Mouse (Mus musculus): Measurements from ENCODE around the gene Defb9. TPM values are rescaled to one million over a fixed set of nuclear protein-coding genes. Genes with fewer than 3 reads are reported as not detected.
"Not testable (repeated sequence)": the region's sequence is repeated elsewhere in the genome, so short reads cannot be mapped to it uniquely, and the experiment has no call there.

Defb9 gene
- not detected in 2 replicates for polyA plus RNA-seq (2015; fragmentation: Nextera tagmentation; extraction: Ambion mirVana)

DNA sequence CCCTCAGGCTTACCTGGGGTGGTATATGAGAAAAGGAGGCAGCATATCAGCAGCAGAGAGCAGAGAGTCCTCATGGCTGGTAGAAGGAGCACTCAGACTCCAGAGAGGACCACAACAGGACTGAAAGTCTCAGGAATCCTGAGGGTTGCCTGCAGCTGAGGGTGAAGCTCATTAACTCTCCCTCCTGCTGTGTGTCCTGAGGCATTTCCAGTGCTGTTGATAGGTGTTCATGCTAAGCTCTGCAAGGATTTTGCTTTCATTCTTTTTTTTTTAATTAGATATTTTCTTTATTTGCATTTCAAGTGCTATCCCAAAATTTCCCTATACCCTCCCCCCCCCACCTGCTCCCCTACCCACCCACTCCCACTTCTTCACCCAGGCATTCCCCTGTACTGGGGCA lies at the start of gene Defb9:
Gene Defb9 (minus strand): TSS at position 101 of the 400 bp plus-strand sequence.
- H3K9me3 ChIP-seq; H3K4me3 ChIP-seq; ATAC-seq (ENCODE audit: extremely low read depth, insufficient number of reproducible peaks, low FRiP score, low TSS enrichment); H3K9ac ChIP-seq; H3K4me2 ChIP-seq; H3K36me3 ChIP-seq; H3K4me1 ChIP-seq; H3K27me3 ChIP-seq (replicated peaks); H3K27ac ChIP-seq (replicated peaks): not testable (repeated sequence)

DNA sequence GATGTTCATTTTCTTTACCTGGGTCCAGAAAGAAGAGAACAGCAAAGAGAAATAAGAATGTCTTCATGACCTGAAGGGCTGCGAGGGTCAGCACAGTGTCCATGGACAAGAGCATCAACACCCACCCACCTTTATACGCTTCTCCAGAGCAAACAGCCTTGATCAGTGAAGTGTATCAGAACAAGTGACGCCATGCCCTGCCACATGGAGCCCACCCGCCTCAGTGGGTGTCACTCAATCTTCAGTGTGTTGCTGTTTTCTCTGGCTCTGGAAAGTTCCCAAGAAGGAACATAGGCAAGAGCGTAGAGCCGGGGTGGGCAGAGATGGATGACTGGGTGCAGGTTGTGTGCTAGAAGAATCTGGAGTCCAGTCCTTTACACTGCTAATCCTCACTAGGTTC lies 47.4 kb upstream of the Defb9 start, which contains the start of gene Defb15:
Gene Defb15 (minus strand): TSS at position 101 of the 400 bp plus-strand sequence.
- Histone ChIP-seq H3K4me1 (no peaks in the 10 kb centered on the region), H3K9me3 (no peaks in the 10 kb centered on the region), H3K4me3 (no peak within 1 kb of the TSS), H3K27ac (replicated peaks) (no peak within 1 kb of the TSS), H3K36me3 (no peaks in the 10 kb centered on the region), H3K4me2 (no peak within 1 kb of the TSS), H3K9ac (no peak within 1 kb of the TSS), H3K27me3 (replicated peaks) (no peaks in the 10 kb centered on the region)
- no peak for ATAC-seq (ENCODE audit: extremely low read depth, insufficient number of reproducible peaks, low FRiP score, low TSS enrichment)
- 85% methylated on average over 6 of the region's 6 CpGs for WGBS

DNA sequence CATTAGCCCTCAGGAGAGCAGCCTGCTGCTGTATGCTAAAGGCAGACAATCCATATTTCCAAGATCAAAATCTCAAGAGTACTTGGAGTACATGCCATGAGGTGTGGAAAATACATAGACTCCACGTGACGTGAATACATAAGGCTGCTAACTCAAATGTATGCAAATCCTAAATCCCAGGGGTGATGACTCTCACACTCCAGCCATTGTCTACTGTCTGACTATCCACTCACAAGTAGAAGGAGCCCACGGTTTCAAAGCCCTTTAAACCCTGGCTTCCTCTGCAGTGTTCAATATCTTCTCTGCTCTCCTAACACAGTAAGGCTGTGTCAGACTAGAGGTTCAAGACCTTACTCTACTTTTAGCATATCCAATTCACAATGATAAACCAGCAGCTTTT lies 45.5 kb upstream of the Defb9 start:
- H3K4me3 ChIP-seq; H3K9ac ChIP-seq; H3K36me3 ChIP-seq; H3K27ac ChIP-seq (replicated peaks); H3K9me3 ChIP-seq; H3K27me3 ChIP-seq (replicated peaks); H3K4me2 ChIP-seq; ATAC-seq (ENCODE audit: extremely low read depth, insufficient number of reproducible peaks, low FRiP score, low TSS enrichment); H3K4me1 ChIP-seq: not testable (repeated sequence)
- WGBS: 75% methylated on average over 3 of the region's 3 CpGs

DNA sequence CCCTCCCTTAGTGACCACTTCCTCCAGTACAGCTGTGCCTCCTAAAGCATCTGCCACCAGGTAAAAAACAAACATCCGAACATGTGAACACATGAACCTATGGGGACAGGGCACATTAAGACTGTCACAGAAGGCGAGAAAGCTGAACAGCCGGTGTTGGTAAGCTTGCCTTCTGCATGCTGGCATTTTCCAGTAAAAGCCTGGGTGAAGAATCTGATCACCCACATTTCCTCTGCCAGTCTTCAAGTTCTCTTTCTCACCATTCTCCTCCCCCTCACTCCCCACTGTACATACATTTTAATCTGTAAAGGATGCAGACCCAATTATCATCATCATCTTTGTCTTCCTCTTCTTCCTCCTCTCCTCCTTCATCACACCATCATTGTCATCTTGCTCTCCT lies 30.4 kb upstream of the Defb9 start:
- ATAC-seq (ENCODE audit: extremely low read depth, insufficient number of reproducible peaks, low FRiP score, low TSS enrichment): no peak
- H3K4me2 ChIP-seq: no peak overlapping the region
- H3K9ac ChIP-seq: no peak overlapping the region
- H3K36me3 ChIP-seq: no peaks in the 10 kb centered on the region
- WGBS: 75% methylated on average over 3 of the region's 3 CpGs
- no peaks in the 10 kb centered on the region for H3K27me3 ChIP-seq (replicated peaks)
- no peaks in the 10 kb centered on the region for H3K4me1 ChIP-seq
- no peak overlapping the region for H3K4me3 ChIP-seq
- no peak overlapping the region for H3K27ac ChIP-seq (replicated peaks)
- H3K9me3 ChIP-seq: no peaks in the 10 kb centered on the region

DNA sequence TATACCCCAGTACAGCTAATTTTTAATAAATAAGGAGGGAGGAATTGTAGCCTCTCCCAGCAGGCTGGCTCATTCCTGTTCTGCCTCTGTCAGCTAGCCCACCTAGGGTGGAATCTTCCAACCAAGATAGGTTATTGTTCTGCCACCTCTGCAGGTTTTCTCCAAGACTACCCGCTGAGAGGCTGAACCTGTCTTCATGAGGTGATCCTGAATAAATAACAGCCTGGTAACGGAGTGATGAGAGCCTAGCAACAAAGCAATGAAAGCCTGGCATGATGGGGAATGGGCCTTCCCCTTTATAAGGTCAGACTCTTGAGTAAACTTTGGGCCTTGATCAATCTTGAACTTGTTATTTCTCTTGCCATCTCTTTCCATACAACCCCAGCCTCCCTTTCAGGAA lies 27.3 kb upstream of the Defb9 start:
- no peak overlapping the region for H3K4me2 ChIP-seq
- no peaks in the 10 kb centered on the region for H3K27me3 ChIP-seq (replicated peaks)
- 36% methylated on average over 2 of the region's 2 CpGs for WGBS
- no peak overlapping the region for H3K4me3 ChIP-seq
- no peaks in the 10 kb centered on the region for H3K4me1 ChIP-seq
- H3K9ac ChIP-seq: no peak overlapping the region
- H3K9me3 ChIP-seq: no peaks in the 10 kb centered on the region
- H3K36me3 ChIP-seq: no peaks in the 10 kb centered on the region
- H3K27ac ChIP-seq (replicated peaks): no peak overlapping the region
- no peak for ATAC-seq (ENCODE audit: extremely low read depth, insufficient number of reproducible peaks, low FRiP score, low TSS enrichment)

DNA sequence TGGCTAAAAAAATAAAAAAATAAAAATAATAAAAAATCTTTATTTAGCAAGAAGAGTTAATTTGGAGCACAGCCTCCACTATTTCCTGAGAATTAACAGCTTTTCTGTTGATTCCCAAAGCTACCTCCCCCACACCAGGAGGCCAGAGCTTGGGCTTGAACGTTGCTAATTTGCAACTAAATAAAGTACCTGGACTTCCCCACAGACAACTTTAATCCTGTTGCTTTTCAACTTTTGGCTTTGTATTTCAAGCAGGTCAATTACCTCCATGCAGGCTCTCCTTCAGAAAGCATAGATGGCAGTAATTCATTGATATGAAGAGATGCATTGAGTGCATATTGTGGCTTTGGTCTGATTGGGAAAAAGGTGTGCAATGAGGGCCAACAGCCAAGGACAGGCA lies 26.7 kb upstream of the Defb9 start:
- no peaks in the 10 kb centered on the region for H3K27me3 ChIP-seq (replicated peaks)
- 15% methylated on average over 1 of the region's 1 CpGs for WGBS
- no peaks in the 10 kb centered on the region for H3K4me1 ChIP-seq
- no peak overlapping the region for H3K4me3 ChIP-seq
- no peak overlapping the region for H3K27ac ChIP-seq (replicated peaks)
- no peaks in the 10 kb centered on the region for H3K9me3 ChIP-seq
- no peak overlapping the region for H3K9ac ChIP-seq
- no peak for ATAC-seq (ENCODE audit: extremely low read depth, insufficient number of reproducible peaks, low FRiP score, low TSS enrichment)
- no peaks in the 10 kb centered on the region for H3K36me3 ChIP-seq
- no peak overlapping the region for H3K4me2 ChIP-seq

DNA sequence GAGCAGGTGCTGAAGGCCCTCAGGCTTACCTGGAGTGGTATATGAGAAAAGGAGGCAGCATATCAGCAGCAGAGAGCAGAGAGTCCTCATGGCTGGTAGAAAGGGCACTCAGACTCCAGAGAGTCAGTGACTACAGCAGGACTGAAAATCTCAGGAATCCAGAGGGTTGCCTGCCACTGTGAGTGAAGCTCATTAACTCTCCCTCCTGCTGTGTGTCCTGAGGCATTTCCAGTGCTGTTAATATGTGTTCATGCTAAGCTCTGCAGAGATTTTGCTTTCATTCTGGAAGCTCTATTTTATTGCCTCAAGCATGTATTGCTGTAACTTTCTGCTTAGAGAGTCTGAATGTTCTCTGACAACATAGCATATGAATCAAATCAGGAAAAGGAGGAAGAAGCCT lies 21.1 kb upstream of the Defb9 start, which contains the start of gene Defb11:
Gene Defb11 (minus strand): TSS at position 123 of the 400 bp plus-strand sequence.
- H3K36me3 ChIP-seq; ATAC-seq (ENCODE audit: extremely low read depth, insufficient number of reproducible peaks, low FRiP score, low TSS enrichment); H3K9ac ChIP-seq; H3K4me1 ChIP-seq; H3K27me3 ChIP-seq (replicated peaks); H3K4me2 ChIP-seq; H3K9me3 ChIP-seq; H3K27ac ChIP-seq (replicated peaks); H3K4me3 ChIP-seq: not testable (repeated sequence)

DNA sequence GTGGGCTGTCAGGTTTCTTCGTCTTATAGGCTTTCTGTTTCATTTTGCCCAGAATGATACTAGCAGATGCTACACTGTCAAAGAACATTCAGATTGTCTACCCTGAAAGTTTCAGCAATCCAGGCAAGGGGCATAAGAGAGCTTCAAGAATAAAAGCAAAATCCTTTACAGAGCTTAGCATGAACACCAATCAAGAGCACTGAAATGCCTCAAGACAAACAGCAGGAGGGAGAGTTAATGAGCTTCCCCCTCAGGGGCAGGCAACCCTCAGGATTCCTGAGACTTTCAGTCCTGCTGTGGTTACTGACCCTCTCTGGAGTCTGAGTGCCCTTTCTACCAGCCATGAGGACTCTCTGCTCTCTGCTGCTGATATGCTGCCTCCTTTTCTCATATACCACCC lies 26.6 kb downstream of the Defb9 start, which contains the start of gene Defb10:
Gene Defb10 (plus strand): TSS at position 316 of the 400 bp plus-strand sequence.
- not testable (repeated sequence) for H3K36me3 ChIP-seq; H3K27ac ChIP-seq (replicated peaks); H3K9ac ChIP-seq; ATAC-seq (ENCODE audit: extremely low read depth, insufficient number of reproducible peaks, low FRiP score, low TSS enrichment); H3K4me2 ChIP-seq; H3K9me3 ChIP-seq; H3K4me1 ChIP-seq; H3K4me3 ChIP-seq; H3K27me3 ChIP-seq (replicated peaks)
- WGBS: 44% methylated on average over 1 of the region's 1 CpGs

Other genes starting within 250 kb of the Defb9 start
- not detected in 2 replicates for gene Defa17, start 229.6 kb downstream of the Defb9 start, polyA plus RNA-seq (2015; fragmentation: Nextera tagmentation; extraction: Ambion mirVana)
- not detected in 2 replicates for gene Defa34, start 219.6 kb downstream of the Defb9 start, polyA plus RNA-seq (2015; fragmentation: Nextera tagmentation; extraction: Ambion mirVana)
- not detected in 2 replicates for gene AY761184, start 181.8 kb downstream of the Defb9 start, polyA plus RNA-seq (2015; fragmentation: Nextera tagmentation; extraction: Ambion mirVana)
- not detected in 2 replicates for gene Defa24, start 150.9 kb downstream of the Defb9 start, polyA plus RNA-seq (2015; fragmentation: Nextera tagmentation; extraction: Ambion mirVana)
- gene Defb50, start 61.9 kb downstream of the Defb9 start, polyA plus RNA-seq (2015; fragmentation: Nextera tagmentation; extraction: Ambion mirVana): not detected in 2 replicates
- not detected in 2 replicates for gene Defb2, start 45.5 kb downstream of the Defb9 start, polyA plus RNA-seq (2015; fragmentation: Nextera tagmentation; extraction: Ambion mirVana)
- not detected in 2 replicates for gene Defb10, start 26.5 kb downstream of the Defb9 start, polyA plus RNA-seq (2015; fragmentation: Nextera tagmentation; extraction: Ambion mirVana)
- gene Defb11, start 21.0 kb upstream of the Defb9 start, polyA plus RNA-seq (2015; fragmentation: Nextera tagmentation; extraction: Ambion mirVana): not detected in 2 replicates
- not detected in 2 replicates for gene Defb15, start 47.3 kb upstream of the Defb9 start, polyA plus RNA-seq (2015; fragmentation: Nextera tagmentation; extraction: Ambion mirVana)
- not detected in 2 replicates for gene Defb35, start 52.9 kb upstream of the Defb9 start, polyA plus RNA-seq (2015; fragmentation: Nextera tagmentation; extraction: Ambion mirVana)
- not detected in 2 replicates for gene Defb13, start 61.3 kb upstream of the Defb9 start, polyA plus RNA-seq (2015; fragmentation: Nextera tagmentation; extraction: Ambion mirVana)
- gene Fam90a1a, start 73.3 kb upstream of the Defb9 start, polyA plus RNA-seq (2015; fragmentation: Nextera tagmentation; extraction: Ambion mirVana): not detected in 2 replicates
- not detected in 2 replicates for gene Ccdc70, start 84.4 kb upstream of the Defb9 start, polyA plus RNA-seq (2015; fragmentation: Nextera tagmentation; extraction: Ambion mirVana)
- gene Atp7b, start 174.9 kb upstream of the Defb9 start, polyA plus RNA-seq (2015; fragmentation: Nextera tagmentation; extraction: Ambion mirVana): 1.4 and 1.8 TPM in 2 replicates
- gene Alg11, start 175.3 kb upstream of the Defb9 start, polyA plus RNA-seq (2015; fragmentation: Nextera tagmentation; extraction: Ambion mirVana): 21.8 and 23.0 TPM in 2 replicates
- 0.14 and 0.44 TPM in 2 replicates for gene Nek5, start 239.6 kb upstream of the Defb9 start, polyA plus RNA-seq (2015; fragmentation: Nextera tagmentation; extraction: Ambion mirVana)